Mouse (Mus musculus) activated CD4-positive, CD25-positive, alpha-beta regulatory T cell, adult 9 weeks (primary cell): ENCODE results near the gene Kifc1. TPM values are rescaled to one million over a fixed set of nuclear protein-coding genes. Genes with fewer than 3 reads are reported as not detected.

ENCODE experiments used
- polyA plus RNA-seq: library from polyadenylated mRNA; unstranded; fragments of 100-300 nt; shearing (Covaris generic); gene quantifications from one replicate; pipeline ENCODE4 v1.2.1, GENCODE M21; 2017

Kifc1 gene
- polyA plus RNA-seq, result 8.5 TPM

DNA sequence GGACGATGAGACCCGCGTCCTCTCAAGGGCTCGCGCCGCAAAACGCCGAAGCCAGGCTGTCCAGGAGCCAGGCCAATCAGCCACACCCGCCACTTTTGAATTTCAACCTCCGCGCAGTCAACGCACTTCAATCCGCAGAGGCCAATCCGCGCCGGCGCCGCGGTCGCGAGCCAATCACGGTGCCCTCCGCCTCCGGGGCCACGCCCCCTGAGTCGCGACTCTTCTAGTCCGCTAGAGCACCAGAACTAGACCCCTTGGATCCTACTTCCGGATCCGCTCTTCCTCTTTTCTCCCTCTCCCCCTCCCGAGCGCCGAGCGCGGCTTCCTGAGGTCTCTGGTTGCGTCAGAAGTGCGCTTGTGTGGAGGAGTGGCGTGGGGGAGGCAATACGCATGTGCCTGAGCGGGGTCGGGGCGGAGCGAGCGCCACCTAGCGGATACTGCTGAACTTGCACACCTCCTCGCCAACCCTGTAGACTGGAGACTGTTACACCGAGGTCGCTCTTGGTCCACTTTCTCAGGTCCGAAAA is at the start of gene Kifc1:
TSS of gene Kifc1 (minus strand) at position 129 of the 527 bp plus-strand sequence.

DNA sequence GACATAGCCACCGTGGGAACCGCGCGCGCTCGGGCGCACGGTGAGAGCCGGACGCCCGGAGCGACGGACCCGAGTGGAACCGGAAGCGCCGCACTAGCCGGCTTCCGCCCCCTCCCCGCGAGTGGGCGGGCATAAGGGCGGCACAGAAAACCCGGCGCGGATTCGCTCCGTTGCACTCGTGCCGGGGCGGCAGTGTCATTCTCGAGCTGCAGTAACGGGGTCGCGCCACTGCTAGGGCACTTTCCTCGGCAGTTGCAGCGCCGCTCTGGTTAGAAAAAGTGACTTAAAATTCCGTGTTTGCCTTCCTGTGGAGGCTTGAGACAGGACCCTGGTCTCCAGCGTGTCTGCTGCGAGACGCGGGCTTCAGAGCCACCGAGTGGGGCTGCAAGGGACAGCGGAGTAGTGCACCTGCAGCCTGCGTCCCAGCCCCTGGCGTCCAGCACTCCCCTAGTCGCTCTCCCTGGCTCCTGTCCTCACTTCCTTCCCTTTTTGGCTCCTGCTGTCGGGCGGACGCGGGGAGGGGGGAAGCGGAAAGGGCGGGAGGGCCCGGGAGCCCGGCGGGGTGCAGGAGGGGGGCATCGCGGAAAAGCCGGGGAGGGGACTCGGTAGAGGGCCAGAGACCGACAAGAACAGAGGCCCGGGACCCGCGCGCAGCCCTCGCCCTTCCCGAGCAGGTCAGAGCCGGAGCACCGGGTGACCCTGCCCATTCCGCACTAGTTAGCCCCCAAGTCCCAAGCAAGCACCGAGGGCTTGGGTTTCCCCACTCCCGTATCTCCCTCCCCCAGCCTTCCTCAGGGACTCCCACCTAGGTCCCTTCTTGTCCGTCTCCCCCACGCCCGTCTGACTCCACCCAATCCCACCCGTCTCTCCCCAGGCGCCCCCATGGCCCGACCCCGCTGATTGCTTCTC is 39.2 kb upstream of the Kifc1 start, which contains the start of gene Rgl2:
TSS of gene Rgl2 (plus strand) at position 173 of the 909 bp plus-strand sequence.

DNA sequence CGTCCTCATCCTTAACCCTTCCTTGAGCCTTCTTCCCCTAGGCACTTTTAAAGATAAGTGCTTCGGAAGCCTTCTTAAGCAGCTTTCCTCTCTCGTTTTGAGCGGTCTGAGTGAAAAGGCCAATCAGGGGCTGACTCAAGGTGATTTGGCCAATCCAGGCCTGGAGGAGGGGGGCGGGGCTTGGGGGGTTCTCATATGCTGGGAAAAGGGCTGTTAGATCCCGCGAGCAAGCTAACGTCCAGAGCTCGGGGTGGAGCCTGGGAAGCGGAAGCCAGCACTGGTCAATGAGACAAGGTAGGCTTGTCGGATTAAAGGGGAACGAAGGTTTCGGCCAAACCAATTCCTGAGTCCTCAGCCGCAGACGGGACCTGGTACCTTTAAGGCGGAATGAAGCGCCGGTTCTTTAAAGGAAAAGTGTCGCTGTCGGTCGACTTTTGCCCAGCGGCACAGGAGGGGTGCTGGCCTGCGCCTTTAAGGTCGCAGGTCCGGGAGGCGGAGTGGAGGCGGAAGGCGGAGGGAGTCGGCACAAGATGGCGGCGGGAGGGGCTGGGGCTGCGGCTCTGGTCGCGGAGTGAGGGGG is 25.3 kb upstream of the Kifc1 start, which contains the start of the genes Tapbp and Zbtb22:
TSS of gene Tapbp (plus strand) at position 229 of the 580 bp plus-strand sequence.
TSS of gene Zbtb22 (plus strand) at position 234 of the 580 bp plus-strand sequence.

DNA sequence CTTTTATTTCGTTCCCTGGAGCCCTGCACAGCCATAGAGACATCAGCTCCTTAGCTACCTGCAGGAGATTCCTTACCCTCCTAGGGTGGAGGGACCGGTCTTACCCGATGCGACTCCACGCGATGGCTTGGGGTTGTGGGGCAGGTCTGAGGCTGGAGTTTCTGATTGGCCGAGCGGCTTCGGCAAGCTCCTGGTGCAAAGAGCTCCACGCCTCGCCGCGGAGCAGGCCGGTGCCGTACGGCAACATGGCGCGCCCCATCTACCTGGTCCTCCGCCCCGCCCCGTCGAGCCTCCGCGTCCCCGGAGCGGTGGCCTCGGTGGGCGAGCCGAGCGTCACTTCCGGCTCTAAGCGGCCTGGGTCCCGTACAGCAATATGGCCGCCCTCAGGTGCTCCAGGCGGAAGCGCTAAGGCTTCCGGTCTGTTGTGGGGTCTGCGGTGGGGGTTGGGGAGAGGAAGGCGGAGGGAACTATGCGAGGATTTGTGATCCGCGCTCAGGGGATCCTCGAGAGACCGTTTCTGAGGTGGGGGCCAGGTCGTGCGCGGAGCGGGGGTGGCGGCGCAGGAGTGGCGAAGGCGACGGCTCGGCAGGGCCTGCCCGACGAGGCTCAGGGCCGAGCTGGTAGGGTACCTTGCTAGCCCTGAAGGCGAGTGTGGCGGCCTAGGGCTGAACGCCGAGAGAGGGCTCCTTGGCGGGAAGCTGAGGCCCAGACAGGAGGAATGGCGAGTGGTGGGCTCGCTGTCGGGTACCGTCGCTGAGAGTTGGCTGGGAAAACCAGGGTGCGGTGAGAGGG is 18.8 kb upstream of the Kifc1 start, which contains the start of gene Daxx:
TSS of gene Daxx (plus strand) at position 338 of the 792 bp plus-strand sequence.

DNA sequence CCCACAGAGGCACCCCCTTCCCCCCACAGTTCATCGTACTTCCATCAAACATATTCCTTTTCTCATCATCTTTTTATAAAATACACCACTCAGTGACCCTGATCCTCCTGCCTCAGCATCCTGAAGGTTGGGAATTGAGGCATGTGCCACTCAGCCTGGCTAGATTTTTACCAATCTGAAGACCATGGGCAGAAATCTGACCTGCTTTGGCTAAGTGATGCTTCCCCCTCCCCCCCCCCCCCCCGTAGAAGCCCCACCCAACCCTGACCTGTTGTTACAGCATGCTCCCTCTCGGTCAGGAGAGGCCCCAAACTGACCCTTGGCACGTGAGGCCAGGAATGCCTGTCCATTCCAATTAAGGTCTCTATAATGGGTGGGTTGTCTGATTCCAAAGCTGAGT is 14.4 kb upstream of the Kifc1 start, which contains the start of gene Platr17:
TSS of gene Platr17 (plus strand) at position 301 of the 400 bp plus-strand sequence.

DNA sequence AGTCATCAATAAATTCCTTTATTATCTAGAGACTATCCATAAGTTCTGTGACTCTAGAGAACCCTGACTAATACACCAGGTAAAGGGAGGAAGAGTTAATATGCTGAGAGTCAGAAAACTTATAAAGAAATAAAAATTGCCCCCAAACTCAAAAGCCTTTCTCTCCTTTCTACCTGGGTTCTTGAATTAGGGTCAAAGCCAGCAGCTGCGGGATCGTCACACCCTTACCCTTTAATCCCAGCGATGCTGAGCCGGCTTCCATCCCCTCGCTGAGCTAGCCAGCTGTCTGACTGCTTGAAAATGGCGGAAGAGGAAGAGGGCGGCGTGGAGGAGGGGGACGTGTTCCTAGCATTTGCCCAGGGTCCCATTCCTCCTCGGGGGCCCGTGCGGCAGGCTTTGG is 16.9 kb downstream of the Kifc1 start, which contains the start of gene Gm7029:
TSS of gene Gm7029 (plus strand) at position 301 of the 400 bp plus-strand sequence.

DNA sequence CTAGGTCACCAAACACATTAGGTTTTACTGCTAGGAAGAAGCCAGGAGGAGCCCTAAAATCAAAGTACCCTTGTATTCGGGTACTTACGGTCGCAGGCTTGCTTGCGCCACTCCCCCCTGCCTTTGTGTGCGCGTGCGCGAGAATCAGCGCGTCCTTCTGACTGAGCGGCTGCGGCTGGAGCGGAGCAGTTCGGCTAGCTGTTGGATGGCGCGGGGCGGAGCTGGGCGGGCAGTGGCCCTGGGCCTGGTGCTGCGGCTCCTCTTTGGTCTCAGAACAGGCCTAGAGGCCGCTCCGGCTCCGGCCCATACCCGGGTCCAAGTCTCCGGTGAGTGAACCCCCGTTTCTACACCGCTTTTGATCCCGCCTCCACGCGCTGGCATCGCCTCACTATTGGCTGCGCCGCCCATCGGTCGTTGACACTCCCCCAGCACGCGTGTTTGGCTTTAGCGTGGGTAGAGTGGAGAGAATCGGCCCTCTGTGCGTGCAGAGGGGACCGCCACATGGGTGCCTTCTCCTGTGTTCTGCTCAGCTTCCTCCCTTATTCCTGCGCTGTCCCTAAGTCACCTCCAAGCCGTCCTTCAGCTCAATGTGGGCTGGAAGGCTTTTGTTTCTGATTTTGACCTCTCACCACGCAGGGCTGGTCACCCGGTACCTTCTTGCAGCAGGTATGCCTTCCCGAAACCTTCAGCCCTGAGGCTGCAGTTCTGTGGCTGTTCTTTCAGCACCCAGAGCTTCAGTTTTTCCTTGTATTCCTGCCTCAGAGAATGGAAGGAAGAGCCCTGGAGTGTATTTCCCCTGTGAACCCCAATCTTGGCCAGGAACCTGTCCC is 47.3 kb downstream of the Kifc1 start, which contains the start of gene Cd320:
TSS of gene Cd320 (plus strand) at position 126 of the 830 bp plus-strand sequence.

Other genes starting within 250 kb of the Kifc1 start
- 416 TPM for gene Hnrnpm, start 203.8 kb downstream of the Kifc1 start, polyA plus RNA-seq
- 50.9 TPM for gene March2, start 172.0 kb downstream of the Kifc1 start, polyA plus RNA-seq
- 298 TPM for gene Rab11b, start 130.1 kb downstream of the Kifc1 start, polyA plus RNA-seq
- 4.4 TPM for gene Angptl4, start 108.8 kb downstream of the Kifc1 start, polyA plus RNA-seq
- 3.4 TPM for gene Kank3, start 80.1 kb downstream of the Kifc1 start, polyA plus RNA-seq
- 1,074 TPM for gene Rps28, start 66.1 kb downstream of the Kifc1 start, polyA plus RNA-seq
- 386 TPM for gene Ndufa7, start 66.1 kb downstream of the Kifc1 start, polyA plus RNA-seq
- gene Cd320, start 47.6 kb downstream of the Kifc1 start, polyA plus RNA-seq, result 32.2 TPM
- not detected for gene Gm7029, start 16.8 kb downstream of the Kifc1 start, polyA plus RNA-seq
- gene Platr17, start 14.5 kb upstream of the Kifc1 start, polyA plus RNA-seq, result 5.0 TPM
- 132 TPM for gene Daxx, start 18.8 kb upstream of the Kifc1 start, polyA plus RNA-seq
- 697 TPM for gene Tapbp, start 25.2 kb upstream of the Kifc1 start, polyA plus RNA-seq
- gene Zbtb22, start 25.2 kb upstream of the Kifc1 start, polyA plus RNA-seq, result 20.2 TPM
- gene Rgl2, start 38.9 kb upstream of the Kifc1 start, polyA plus RNA-seq, result 135 TPM
- gene Pfdn6, start 49.7 kb upstream of the Kifc1 start, polyA plus RNA-seq, result 140 TPM
- gene Wdr46, start 50.0 kb upstream of the Kifc1 start, polyA plus RNA-seq, result 58.5 TPM
- gene B3galt4, start 60.8 kb upstream of the Kifc1 start, polyA plus RNA-seq, result 30.8 TPM
- 89.2 TPM for gene Vps52, start 65.2 kb upstream of the Kifc1 start, polyA plus RNA-seq
- gene Rps18, start 65.3 kb upstream of the Kifc1 start, polyA plus RNA-seq, result 2,816 TPM
- 13,533 TPM for gene H2-K1, start 109.7 kb upstream of the Kifc1 start, polyA plus RNA-seq
- gene Ring1, start 134.0 kb upstream of the Kifc1 start, polyA plus RNA-seq, result 21.4 TPM
- 41.5 TPM for gene H2-Ke6, start 137.4 kb upstream of the Kifc1 start, polyA plus RNA-seq
- 132 TPM for gene Slc39a7, start 141.0 kb upstream of the Kifc1 start, polyA plus RNA-seq
- gene Rxrb, start 141.2 kb upstream of the Kifc1 start, polyA plus RNA-seq, result 22.6 TPM
- gene Col11a2, start 148.8 kb upstream of the Kifc1 start, polyA plus RNA-seq, result 3.3 TPM
- gene H2-Oa, start 201.7 kb upstream of the Kifc1 start, polyA plus RNA-seq, result 34.3 TPM
- gene H2-DMa, start 228.9 kb upstream of the Kifc1 start, polyA plus RNA-seq, result 108 TPM
- 142 TPM for gene Brd2, start 232.0 kb upstream of the Kifc1 start, polyA plus RNA-seq